Mouse (Mus musculus): ENCODE measurements around the gene Olfr91. TPM values are rescaled to one million over a fixed set of nuclear protein-coding genes. Genes with fewer than 3 reads are reported as not detected.
"Not testable (repeated sequence)": the region's sequence is repeated elsewhere in the genome, so short reads cannot be mapped to it uniquely, and the experiment has no call there.

Olfr91 gene
- polyA plus RNA-seq (2016; fragmentation: Nextera tagmentation; extraction: Ambion mirVana), result not detected in 2 replicates

- Histone ChIP-seq H3K9me3 (no peaks in the 10 kb centered on the region), H3K4me1 (replicated peaks) (no peaks in the 10 kb centered on the region), H3K27me3 (ENCODE audit: insufficient read depth, poor library complexity, severe bottlenecking) (no peaks in the 10 kb centered on the region), H3K4me3 (no peak within 1 kb of the TSS), H3K27ac (no peak within 1 kb of the TSS), H3K36me3 (no peaks in the 10 kb centered on the region)
- WGBS, result 90% methylated on average over 1 of the region's 1 CpGs
- no peak for DNase-seq (ENCODE audit: low spot score)
These were observed at the start of gene Olfr91 for GRCm38 (mm10) chr17:37098178-37098577. TSS of gene Olfr91 (minus strand) at chr17:37098278.

- H3K4me1 ChIP-seq (replicated peaks); H3K36me3 ChIP-seq; H3K9me3 ChIP-seq; DNase-seq (ENCODE audit: low spot score); H3K27me3 ChIP-seq (ENCODE audit: insufficient read depth, poor library complexity, severe bottlenecking); H3K4me3 ChIP-seq; H3K27ac ChIP-seq: not testable (repeated sequence)
- whole genome bisulfite sequencing, result 69% methylated on average over 4 of the region's 4 CpGs
These were observed 33.3 kb upstream of the Olfr91 start for GRCm38 (mm10) chr17:37131366-37131765.

GRCm38 (mm10) chr17:37119988-37120387 is 21.9 kb upstream of the Olfr91 start, which contains the start of gene Olfr92:
TSS of gene Olfr92 (minus strand) at chr17:37120088.
- Histone ChIP-seq H3K27ac (no peak within 1 kb of the TSS), H3K4me1 (replicated peaks) (no peaks in the 10 kb centered on the region), H3K36me3 (no peaks in the 10 kb centered on the region), H3K9me3 (no peaks in the 10 kb centered on the region), H3K27me3 (ENCODE audit: insufficient read depth, poor library complexity, severe bottlenecking) (no peaks in the 10 kb centered on the region), H3K4me3 (no peak within 1 kb of the TSS)
- WGBS, result 93% methylated on average over 2 of the region's 2 CpGs
- no peak for DNase-seq (ENCODE audit: low spot score)

GRCm38 (mm10) chr17:37093289-37093688 is 4.8 kb downstream of the Olfr91 start:
- Histone ChIP-seq H3K9me3 (no peaks in the 10 kb centered on the region), H3K36me3 (no peaks in the 10 kb centered on the region), H3K4me3 (no peak overlapping the region), H3K27ac (no peak overlapping the region), H3K27me3 (ENCODE audit: insufficient read depth, poor library complexity, severe bottlenecking) (no peaks in the 10 kb centered on the region), H3K4me1 (replicated peaks) (no peaks in the 10 kb centered on the region)
- 88% methylated on average over 5 of the region's 5 CpGs for WGBS
- no peak for DNase-seq (ENCODE audit: low spot score)

GRCm38 (mm10) chr17:37092198-37092597 is 5.9 kb downstream of the Olfr91 start:
- no peak overlapping the region for H3K4me3 ChIP-seq
- DNase-seq (ENCODE audit: low spot score), result no peak
- 79% methylated on average over 1 of the region's 1 CpGs for WGBS

GRCm38 (mm10) chr17:37088399-37088798 is 9.7 kb downstream of the Olfr91 start, which contains the start of gene Olfr90:
TSS of gene Olfr90 (minus strand) at chr17:37088499.
- no peaks in the 10 kb centered on the region for H3K4me1 ChIP-seq (replicated peaks)
- H3K27me3 ChIP-seq (ENCODE audit: insufficient read depth, poor library complexity, severe bottlenecking), result no peaks in the 10 kb centered on the region
- H3K9me3 ChIP-seq, result no peaks in the 10 kb centered on the region
- H3K27ac ChIP-seq, result no peak within 1 kb of the TSS
- no peaks in the 10 kb centered on the region for H3K36me3 ChIP-seq
- DNase-seq (ENCODE audit: low spot score), result no peak
- H3K4me3 ChIP-seq, result no peak within 1 kb of the TSS

More at GRCm38 (mm10) chr17:37092198-37092597, 5.9 kb downstream of the Olfr91 start:
- H3K4me1 ChIP-seq (replicated peaks), result no peaks in the 10 kb centered on the region
- H3K27me3 ChIP-seq (ENCODE audit: insufficient read depth, poor library complexity, severe bottlenecking), result no peaks in the 10 kb centered on the region
- no peak overlapping the region for H3K27ac ChIP-seq
- H3K9me3 ChIP-seq, result no peaks in the 10 kb centered on the region
- no peaks in the 10 kb centered on the region for H3K36me3 ChIP-seq

- Histone ChIP-seq H3K9me3 (no peaks in the 10 kb centered on the region), H3K4me3 (no peak overlapping the region), H3K4me1 (replicated peaks) (no peaks in the 10 kb centered on the region), H3K27ac (no peak overlapping the region), H3K27me3 (ENCODE audit: insufficient read depth, poor library complexity, severe bottlenecking) (no peaks in the 10 kb centered on the region), H3K36me3 (no peaks in the 10 kb centered on the region)
- WGBS, result 86% methylated on average over 10 of the region's 10 CpGs
- DNase-seq (ENCODE audit: low spot score), result no peak
These were observed 12.5 kb downstream of the Olfr91 start for GRCm38 (mm10) chr17:37085545-37085944.

- Histone ChIP-seq H3K4me3 (no peak overlapping the region), H3K27me3 (ENCODE audit: insufficient read depth, poor library complexity, severe bottlenecking) (no peaks in the 10 kb centered on the region), H3K27ac (no peak overlapping the region), H3K9me3 (no peaks in the 10 kb centered on the region), H3K4me1 (replicated peaks) (peaks cover 7% of the 10 kb centered on the region), H3K36me3 (no peaks in the 10 kb centered on the region)
- DNase-seq (ENCODE audit: low spot score), result no peak
- 69% methylated on average over 5 of the region's 5 CpGs for WGBS
These were observed 13.4 kb downstream of the Olfr91 start for GRCm38 (mm10) chr17:37084632-37085031.

GRCm38 (mm10) chr17:37083327-37083726 is 14.8 kb downstream of the Olfr91 start:
- Histone ChIP-seq H3K4me3 (no peak overlapping the region), H3K27me3 (ENCODE audit: insufficient read depth, poor library complexity, severe bottlenecking) (no peaks in the 10 kb centered on the region), H3K9me3 (no peaks in the 10 kb centered on the region), H3K4me1 (replicated peaks) (peaks cover 20% of the 10 kb centered on the region), H3K27ac (no peak overlapping the region), H3K36me3 (no peaks in the 10 kb centered on the region)
- peak; percentile 77 for DNase-seq (ENCODE audit: low spot score)
- 7% methylated on average over 8 of the region's 8 CpGs for WGBS

- 0 out of 2 replicates have a peak, but pooled peaks cover 4% of the 10 kb centered on the region for H3K36me3 ChIP-seq
- H3K27ac ChIP-seq, result no peak overlapping the region
- H3K4me3 ChIP-seq, result no peak overlapping the region
- no peak for DNase-seq (ENCODE audit: low spot score)
- 92% methylated on average over 4 of the region's 4 CpGs for WGBS
- peaks cover 26% of the 10 kb centered on the region for H3K4me1 ChIP-seq (replicated peaks)
- no peaks in the 10 kb centered on the region for H3K27me3 ChIP-seq (ENCODE audit: insufficient read depth, poor library complexity, severe bottlenecking)
- H3K9me3 ChIP-seq, result no peaks in the 10 kb centered on the region
These were observed 16.4 kb downstream of the Olfr91 start for GRCm38 (mm10) chr17:37081659-37082058.

GRCm38 (mm10) chr17:37080119-37080518 is 18.0 kb downstream of the Olfr91 start:
- H3K4me1 ChIP-seq (replicated peaks), result peaks cover 26% of the 10 kb centered on the region
- peaks cover 19% of the 10 kb centered on the region for H3K36me3 ChIP-seq
- no peaks in the 10 kb centered on the region for H3K27me3 ChIP-seq (ENCODE audit: insufficient read depth, poor library complexity, severe bottlenecking)
- no peak overlapping the region for H3K4me3 ChIP-seq
- no peaks in the 10 kb centered on the region for H3K9me3 ChIP-seq
- DNase-seq (ENCODE audit: low spot score), result no peak
- H3K27ac ChIP-seq, result no peak overlapping the region
- WGBS, result 19% methylated on average over 5 of the region's 5 CpGs

- Histone ChIP-seq H3K4me1 (replicated peaks) (peaks cover 26% of the 10 kb centered on the region), H3K27ac (peak overlapping the region; percentile 53; the same call in 1 of the 2 replicates), H3K36me3 (peaks cover 30% of the 10 kb centered on the region), H3K4me3 (peak overlapping the region; percentile 28; the same call in 1 of the 2 replicates), H3K27me3 (ENCODE audit: insufficient read depth, poor library complexity, severe bottlenecking) (no peaks in the 10 kb centered on the region), H3K9me3 (no peaks in the 10 kb centered on the region)
- peak; percentile 41 for DNase-seq (ENCODE audit: low spot score)
- WGBS, result 6% methylated on average over 2 of the region's 2 CpGs
These were observed 19.1 kb downstream of the Olfr91 start for GRCm38 (mm10) chr17:37078990-37079389.

- peaks cover 26% of the 10 kb centered on the region for H3K4me1 ChIP-seq (replicated peaks)
- no peak overlapping the region for H3K4me3 ChIP-seq
- no peaks in the 10 kb centered on the region for H3K9me3 ChIP-seq
- H3K27ac ChIP-seq, result no peak overlapping the region
- no peaks in the 10 kb centered on the region for H3K27me3 ChIP-seq (ENCODE audit: insufficient read depth, poor library complexity, severe bottlenecking)
- peaks cover 38% of the 10 kb centered on the region for H3K36me3 ChIP-seq
- no peak for DNase-seq (ENCODE audit: low spot score)
- 19% methylated on average over 1 of the region's 1 CpGs for WGBS
These were observed 19.9 kb downstream of the Olfr91 start for GRCm38 (mm10) chr17:37078193-37078592.

GRCm38 (mm10) chr17:37075766-37076165 is 22.3 kb downstream of the Olfr91 start:
- Histone ChIP-seq H3K4me3 (no peak overlapping the region), H3K36me3 (peaks cover 61% of the 10 kb centered on the region), H3K27me3 (ENCODE audit: insufficient read depth, poor library complexity, severe bottlenecking) (no peaks in the 10 kb centered on the region), H3K4me1 (replicated peaks) (peaks cover 41% of the 10 kb centered on the region), H3K9me3 (no peaks in the 10 kb centered on the region), H3K27ac (no peak overlapping the region)
- WGBS, result 91% methylated on average over 2 of the region's 2 CpGs
- DNase-seq (ENCODE audit: low spot score), result no peak

Data from hindbrain, embryonic 10.5 days (tissue).